Mouse (Mus musculus) neutrophil, adult 5-6 weeks (primary cell): ENCODE data around the gene Pdx1. TPM values are rescaled to one million over a fixed set of nuclear protein-coding genes. Genes with fewer than 3 reads are reported as not detected.

Source experiments
- ATAC-seq: fragments of 151-379, 151-347 bp; 2 replicates; pipeline ENCODE4 v1.8.0; 2017; ENCODE audit warnings: mild to moderate bottlenecking, moderate TSS enrichment; ENCODE audit not compliant: insufficient number of reproducible peaks, poor library complexity, low FRiP score, severe bottlenecking; ENCODE audit errors: extremely low read depth
- total RNA-seq: library from RNA; stranded (forward); fragments of 200-1000 nt; gene quantifications from 2 replicates; pipeline ENCODE4 v1.2.3, GENCODE M21; 2017

Gene Pdx1
- total RNA-seq = not detected in 2 replicates

DNA sequence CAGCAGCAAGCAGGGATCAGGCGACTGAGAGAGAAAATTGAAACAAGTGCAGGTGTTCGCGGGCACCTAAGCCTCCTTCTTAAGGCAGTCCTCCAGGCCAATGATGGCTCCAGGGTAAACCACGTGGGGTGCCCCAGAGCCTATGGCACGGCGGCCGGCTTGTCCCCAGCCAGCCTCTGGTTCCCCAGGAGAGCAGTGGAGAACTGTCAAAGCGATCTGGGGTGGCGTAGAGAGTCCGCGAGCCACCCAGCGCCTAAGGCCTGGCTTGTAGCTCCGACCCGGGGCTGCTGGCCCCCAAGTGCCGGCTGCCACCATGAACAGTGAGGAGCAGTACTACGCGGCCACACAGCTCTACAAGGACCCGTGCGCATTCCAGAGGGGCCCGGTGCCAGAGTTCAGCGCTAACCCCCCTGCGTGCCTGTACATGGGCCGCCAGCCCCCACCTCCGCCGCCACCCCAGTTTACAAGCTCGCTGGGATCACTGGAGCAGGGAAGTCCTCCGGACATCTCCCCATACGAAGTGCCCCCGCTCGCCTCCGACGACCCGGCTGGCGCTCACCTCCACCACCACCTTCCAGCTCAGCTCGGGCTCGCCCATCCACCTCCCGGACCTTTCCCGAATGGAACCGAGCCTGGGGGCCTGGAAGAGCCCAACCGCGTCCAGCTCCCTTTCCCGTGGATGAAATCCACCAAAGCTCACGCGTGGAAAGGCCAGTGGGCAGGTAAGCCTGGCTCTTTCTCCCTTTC is at the start of gene Pdx1:
Gene Pdx1, plus strand, starts transcription at position 34 of the 747 bp plus-strand sequence.
- ATAC-seq = no peak

GRCm38 (mm10) chr5:147227354-147228112 is 42.2 kb upstream of the Pdx1 start:
- ATAC-seq = peak; percentile 62

GRCm38 (mm10) chr5:147235406-147236309 is 34.1 kb upstream of the Pdx1 start:
- ATAC-seq = no peak

DNA sequence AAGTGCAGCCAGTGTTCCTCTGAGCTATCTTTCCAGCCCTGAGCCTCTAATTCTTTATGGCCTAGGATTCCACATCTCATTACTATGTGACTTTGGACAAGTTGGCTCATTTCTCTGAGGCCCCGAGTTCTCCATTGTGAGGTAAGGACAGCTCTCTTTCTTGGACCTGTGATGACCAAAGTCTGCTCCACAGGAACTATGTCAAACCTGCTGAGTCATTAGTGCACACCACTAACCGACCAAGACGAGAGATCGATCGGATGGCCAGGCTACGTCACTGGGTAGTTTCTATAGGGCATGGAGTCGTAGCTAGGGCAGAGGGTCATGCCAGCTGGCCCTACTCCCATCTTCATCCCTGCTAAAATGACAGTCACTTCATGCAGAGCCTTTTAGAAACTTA is 25.9 kb upstream of the Pdx1 start:
- ATAC-seq = no peak

DNA sequence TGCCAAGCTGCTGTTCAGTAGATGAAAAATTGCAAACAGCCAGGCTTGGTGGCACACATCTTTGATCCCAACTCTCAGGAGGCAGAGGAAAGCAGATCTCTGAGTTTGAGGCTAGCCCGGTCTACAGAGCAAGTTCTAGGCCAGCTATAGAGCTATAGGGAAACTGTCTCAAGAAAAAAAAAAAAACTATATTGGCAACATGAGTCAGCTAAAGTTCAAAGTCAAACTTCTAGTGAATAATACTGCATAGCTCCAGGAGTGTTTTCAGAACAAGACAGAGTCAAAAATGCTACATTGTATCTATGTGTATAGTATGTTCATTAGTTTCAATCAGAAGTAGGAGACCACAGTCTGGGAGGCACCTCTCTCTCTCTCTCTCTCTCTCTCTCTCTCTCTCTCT is 9.6 kb upstream of the Pdx1 start:
- no peak for ATAC-seq

DNA sequence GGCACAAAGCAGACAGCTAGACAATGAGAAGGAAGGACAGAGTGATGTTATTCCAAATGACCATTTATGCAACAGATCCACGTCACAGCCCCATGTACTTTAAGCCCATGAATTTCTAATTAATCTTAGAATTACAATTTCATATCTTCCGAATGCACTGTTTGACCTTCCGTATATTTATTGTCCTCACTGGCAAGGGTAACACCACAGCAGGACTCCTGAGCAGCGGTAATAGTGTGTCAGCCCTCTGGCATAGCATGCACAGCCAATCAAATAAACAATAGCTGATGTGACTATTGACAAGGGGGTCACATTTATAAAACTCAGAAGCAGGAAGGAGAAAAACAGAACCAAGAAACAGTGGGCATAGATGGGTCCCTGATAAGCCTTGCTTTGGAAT is 9.0 kb upstream of the Pdx1 start:
- ATAC-seq = no peak

- ATAC-seq = no peak
These were observed 7.7 kb upstream of the Pdx1 start for GRCm38 (mm10) chr5:147261899-147262541.

- ATAC-seq = no peak
These were observed 5.8 kb upstream of the Pdx1 start for GRCm38 (mm10) chr5:147263945-147264344.

DNA sequence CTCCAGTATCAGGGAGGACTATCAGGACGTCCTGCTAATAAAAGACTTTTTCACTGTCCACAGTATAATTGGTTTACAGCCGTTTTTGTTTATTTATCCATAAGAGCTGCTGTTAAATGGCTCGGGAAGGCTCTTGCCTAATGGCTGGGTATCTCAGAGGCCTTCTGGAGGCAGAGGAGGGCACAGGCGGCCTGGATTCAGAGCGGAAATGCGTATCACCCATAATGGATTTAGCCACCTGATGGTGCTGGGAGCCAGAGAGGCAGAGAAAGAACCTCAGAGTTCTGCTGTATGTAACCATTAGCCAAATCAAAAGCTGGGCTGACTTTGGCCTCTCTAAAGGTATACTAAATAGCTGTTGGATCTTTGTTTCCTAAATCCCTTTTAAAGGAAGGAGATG is 2.3 kb upstream of the Pdx1 start:
- no peak for ATAC-seq

DNA sequence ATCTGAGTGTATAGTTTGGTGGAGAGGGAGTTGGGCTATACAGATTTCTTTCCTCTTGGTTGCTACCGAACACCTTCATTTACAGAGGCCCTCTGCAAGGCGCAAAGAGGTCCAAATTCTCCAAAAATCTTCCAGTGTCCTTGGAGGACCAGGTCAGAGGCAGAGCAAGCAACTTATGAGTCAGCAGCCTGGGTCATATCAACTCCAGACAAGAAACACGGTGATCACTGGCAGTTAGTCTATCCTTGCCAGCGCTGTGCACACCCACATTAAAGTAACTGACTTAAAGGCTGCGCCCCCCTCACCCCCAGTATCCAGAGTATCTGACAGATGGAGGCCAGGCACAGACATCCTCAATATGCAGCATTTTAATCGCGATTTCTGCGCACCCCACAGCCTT is 1.0 kb upstream of the Pdx1 start:
- ATAC-seq = no peak

DNA sequence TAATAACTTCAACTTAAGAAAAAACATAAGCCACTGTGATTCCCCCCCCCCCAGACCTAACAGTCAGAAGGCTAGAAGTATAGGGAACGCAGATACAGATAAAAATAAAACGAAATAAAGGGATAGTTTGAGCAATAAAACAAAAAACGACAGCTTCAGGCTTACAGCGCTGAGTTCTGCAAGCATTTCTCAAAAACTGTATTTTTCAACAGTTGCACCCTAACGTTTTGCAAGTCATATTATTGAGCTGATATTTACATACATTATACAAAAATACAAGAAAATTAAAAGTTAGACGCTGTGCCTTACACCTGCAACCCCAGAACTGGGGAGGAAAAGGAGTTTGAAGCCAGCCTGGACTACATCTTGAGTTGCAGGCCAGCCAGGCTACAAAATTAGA is 388 bp upstream of the Pdx1 start:
- no peak for ATAC-seq

DNA sequence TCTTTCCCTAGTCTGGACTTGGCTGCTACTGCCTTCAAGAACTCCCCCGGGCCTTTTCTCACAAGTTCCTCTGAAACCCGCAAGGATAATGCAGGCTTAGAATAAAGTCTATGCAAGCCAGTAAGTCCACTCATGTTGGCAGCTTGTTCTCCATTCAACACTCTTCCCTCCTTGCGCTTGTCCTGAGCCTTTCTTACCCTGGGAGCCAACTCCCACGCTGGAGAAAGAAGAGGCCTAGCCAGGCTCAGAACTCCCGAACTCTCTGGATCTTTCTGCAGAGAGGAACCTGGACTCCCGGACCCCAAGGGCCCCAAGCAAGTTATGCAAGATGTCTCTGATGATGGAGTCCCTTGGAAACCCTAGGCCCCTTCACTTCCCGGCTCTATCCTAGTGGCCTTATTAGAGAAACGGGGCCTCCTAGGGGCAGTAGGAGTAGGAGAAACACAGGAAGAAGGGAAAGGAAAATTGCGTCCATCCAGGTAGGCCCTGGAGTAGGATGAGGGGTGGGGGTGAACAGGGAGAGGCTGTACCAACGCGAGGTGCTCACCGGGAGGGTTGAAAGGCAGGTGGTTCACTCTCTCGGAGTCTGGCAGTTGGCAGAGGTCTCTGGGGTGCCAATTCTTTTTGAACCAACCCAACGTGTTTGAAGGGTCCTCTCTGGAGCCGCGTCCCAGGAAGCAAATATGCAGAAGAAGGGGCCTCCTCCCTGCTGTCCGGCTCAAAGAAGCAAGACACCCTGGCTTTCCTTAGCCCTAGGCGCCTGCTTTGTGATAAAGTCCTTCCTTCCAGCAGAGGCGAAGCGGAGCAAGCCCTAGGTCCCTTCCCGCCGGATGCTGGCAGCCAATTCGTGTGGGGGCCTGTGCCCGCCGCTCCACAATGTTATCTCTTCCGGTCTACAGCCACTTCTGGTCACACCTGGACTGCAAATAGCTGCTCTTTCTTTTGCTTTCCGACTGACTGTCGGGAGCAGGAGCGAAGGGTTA is 1.2 kb downstream of the Pdx1 start:
- ATAC-seq = no peak

DNA sequence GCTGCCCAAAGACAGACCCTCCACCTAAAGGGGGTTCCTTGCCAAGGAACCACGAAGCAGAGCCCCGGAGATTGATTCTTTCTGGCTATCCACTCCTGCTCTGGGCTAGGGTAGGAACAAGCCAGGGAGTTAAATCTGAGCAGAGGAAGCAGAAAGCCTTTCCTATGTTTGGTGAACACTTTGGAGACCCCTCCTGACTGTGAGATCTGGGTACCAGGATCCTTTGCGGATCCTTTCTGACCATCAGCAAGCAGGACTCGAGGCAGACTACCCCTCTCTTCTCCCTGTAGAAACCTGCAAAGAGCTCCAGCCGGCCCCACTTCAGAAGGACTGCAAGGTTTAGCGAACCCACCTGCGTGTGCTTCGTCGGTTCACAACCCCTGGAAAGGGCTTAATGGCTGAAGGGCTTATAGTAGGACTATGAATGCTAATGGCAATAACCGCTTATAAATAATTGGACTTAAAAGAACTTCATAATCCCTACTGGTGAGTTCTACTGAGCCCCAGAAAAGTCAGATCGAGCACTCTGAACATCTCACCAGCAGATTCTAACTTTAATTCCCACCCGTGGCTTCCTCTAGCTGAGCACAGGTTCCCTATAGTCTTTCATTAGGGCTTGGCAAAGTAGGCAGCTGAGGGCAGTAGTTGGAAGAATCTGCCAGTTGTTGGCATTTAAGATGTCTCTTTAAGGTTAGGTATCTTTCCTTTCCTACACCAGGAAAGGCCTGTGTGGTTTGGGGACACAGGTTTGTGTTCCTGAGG is 2.5 kb downstream of the Pdx1 start:
- no peak for ATAC-seq

- no peak for ATAC-seq
These were observed 3.1 kb downstream of the Pdx1 start for GRCm38 (mm10) chr5:147272808-147273345.

DNA sequence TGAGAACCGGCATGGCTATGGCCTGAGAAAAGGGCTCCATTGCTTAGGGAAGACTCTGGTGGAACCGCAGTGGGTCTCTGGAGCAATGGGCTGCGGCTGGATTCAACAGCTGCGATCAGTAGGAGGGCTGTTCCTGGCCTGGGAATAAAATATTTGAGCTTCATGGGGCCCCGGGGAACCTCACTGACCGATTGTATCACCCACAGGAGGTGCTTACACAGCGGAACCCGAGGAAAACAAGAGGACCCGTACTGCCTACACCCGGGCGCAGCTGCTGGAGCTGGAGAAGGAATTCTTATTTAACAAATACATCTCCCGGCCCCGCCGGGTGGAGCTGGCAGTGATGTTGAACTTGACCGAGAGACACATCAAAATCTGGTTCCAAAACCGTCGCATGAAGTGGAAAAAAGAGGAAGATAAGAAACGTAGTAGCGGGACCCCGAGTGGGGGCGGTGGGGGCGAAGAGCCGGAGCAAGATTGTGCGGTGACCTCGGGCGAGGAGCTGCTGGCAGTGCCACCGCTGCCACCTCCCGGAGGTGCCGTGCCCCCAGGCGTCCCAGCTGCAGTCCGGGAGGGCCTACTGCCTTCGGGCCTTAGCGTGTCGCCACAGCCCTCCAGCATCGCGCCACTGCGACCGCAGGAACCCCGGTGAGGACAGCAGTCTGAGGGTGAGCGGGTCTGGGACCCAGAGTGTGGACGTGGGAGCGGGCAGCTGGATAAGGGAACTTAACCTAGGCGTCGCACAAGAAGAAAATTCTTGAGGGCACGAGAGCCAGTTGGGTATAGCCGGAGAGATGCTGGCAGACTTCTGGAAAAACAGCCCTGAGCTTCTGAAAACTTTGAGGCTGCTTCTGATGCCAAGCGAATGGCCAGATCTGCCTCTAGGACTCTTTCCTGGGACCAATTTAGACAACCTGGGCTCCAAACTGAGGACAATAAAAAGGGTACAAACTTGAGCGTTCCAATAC is 4.7 kb downstream of the Pdx1 start:
- ATAC-seq = no peak

GRCm38 (mm10) chr5:147275761-147276160 is 6.0 kb downstream of the Pdx1 start:
- no peak for ATAC-seq
